Comparison of ENCODE assay signal across 27 mouse cellular contexts in the genomic region with DNA sequence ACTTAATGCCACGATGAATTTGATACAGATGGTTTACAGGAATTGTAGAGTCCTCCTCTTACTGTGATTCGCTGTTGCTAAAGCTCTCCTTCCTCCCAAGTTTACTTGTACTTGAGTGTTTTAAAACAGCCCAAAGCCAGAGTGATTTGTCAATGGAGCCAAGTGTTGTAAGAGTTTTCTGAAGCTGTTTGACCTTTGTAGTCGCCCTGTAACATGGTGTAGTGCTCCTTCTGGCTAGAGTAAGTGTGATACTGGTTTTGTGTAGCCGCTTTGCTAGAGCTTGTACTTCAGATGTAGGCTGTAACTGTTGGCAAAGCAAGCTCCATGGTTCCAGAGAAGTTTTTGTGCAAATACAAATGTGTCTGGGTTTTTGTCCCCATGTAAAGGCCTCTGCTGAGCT. TPM values are rescaled to one million over a fixed set of nuclear protein-coding genes. Genes with fewer than 3 reads are reported as not detected.
A peak's percentile ranks its signal among the peaks of the same experiment; 100 is the strongest.
DNase-seq lines count a peak whose midpoint lies in the region; ATAC-seq and TF ChIP-seq lines count a peak whose summit lies in the region.
"Had no signal": no experiment of that assay in that cellular context is flagged by ENCODE, and none has a peak within 500 bp of the region (broad histone marks: within the 10 kb centered on the region; RNA-seq: fewer than 3 reads in every experiment).

No protein-coding gene starts in this region.

- H3K9me3 ChIP-seq in liver, embryonic 12.5 days (replicated peaks): no peaks in the 10 kb centered on the region
- H3K9me3 ChIP-seq: embryonic facial prominence, embryonic 10.5 days; embryonic facial prominence, embryonic 13.5 days; forebrain, embryonic 10.5 days; forebrain, embryonic 13.5 days; G1E; hindbrain, embryonic 12.5 days; hindbrain, embryonic 15.5 days had no signal

- H3K79me2 ChIP-seq in liver, adult 2 months (ENCODE audit: control insufficient read depth, insufficient read depth, low read length): no peaks in the 10 kb centered on the region

- WGBS in liver, adult 2 months: 38% methylated on average over 4 of the region's 4 CpGs
- WGBS in liver, embryonic 12.5 days (ENCODE audit: insufficient replicate concordance): 87% methylated on average over 4 of the region's 4 CpGs

- no peak overlapping the region for H3K4me3 ChIP-seq in liver, adult 2 months (ENCODE audit: insufficient read depth, low read depth, low read length)
- H3K4me3 ChIP-seq in liver, embryonic 12.5 days: no peak overlapping the region
- H3K4me3 ChIP-seq: embryonic facial prominence, embryonic 10.5 days; embryonic facial prominence, embryonic 13.5 days; erythroblast, embryonic 14.5 days; forebrain, embryonic 10.5 days; forebrain, embryonic 13.5 days; hindbrain, embryonic 12.5 days; hindbrain, embryonic 15.5 days had no signal

- no peak for ATAC-seq in liver, embryonic 12.5 days
- no peak for ATAC-seq in inflammation-experienced regulatory T-cells, adult 6 months
- ATAC-seq: forebrain, embryonic 13.5 days; forebrain, embryonic 16.5 days had no signal

- DNase-seq in liver, adult 2 months (ENCODE audit: extremely low read depth, low read depth, low spot score): peak; percentile 82
- DNase-seq in lung, postnatal 25 days (ENCODE audit: low spot score): peak; percentile 64
- no peak for DNase-seq in lung, postnatal 4 days
- peak; percentile 71 for DNase-seq in fat pad, adult 2 months (ENCODE audit: extremely low read depth, low read depth, low spot score)
- DNase-seq: adrenal gland, adult 8-10 months; adrenal gland, postnatal 25 days; B cell, adult 2 months; cerebellum, adult 11-12 months; cerebellum, adult 8-10 months; cerebellum, postnatal 10 days; cerebellum, postnatal 36 days; embryo, embryonic 11 days; gastrocnemius, postnatal 10 days; gastrocnemius, postnatal 36 days had no signal

- no peaks in the 10 kb centered on the region for H3K27me3 ChIP-seq in liver, adult 2 months (ENCODE audit: control insufficient read depth, insufficient read depth, low read length)
- no peaks in the 10 kb centered on the region for H3K27me3 ChIP-seq in liver, embryonic 12.5 days (replicated peaks)
- H3K27me3 ChIP-seq: CH12.LX; embryonic facial prominence, embryonic 13.5 days; forebrain, embryonic 13.5 days; hindbrain, embryonic 12.5 days; hindbrain, embryonic 15.5 days had no signal

- peak overlapping the region; percentile 67 for H3K27ac ChIP-seq in liver, adult 2 months (replicated peaks; ENCODE audit: insufficient read depth, low read depth, low read length)
- no peak overlapping the region for H3K27ac ChIP-seq in liver, embryonic 12.5 days
- H3K27ac ChIP-seq: embryonic facial prominence, embryonic 10.5 days; embryonic facial prominence, embryonic 13.5 days; forebrain, embryonic 10.5 days; forebrain, embryonic 13.5 days; hindbrain, embryonic 12.5 days; hindbrain, embryonic 15.5 days had no signal

- no peak overlapping the region for H3K4me2 ChIP-seq in liver, embryonic 12.5 days
- H3K4me2 ChIP-seq: embryonic facial prominence, embryonic 13.5 days; forebrain, embryonic 13.5 days; heart, embryonic 11.5 days; hindbrain, embryonic 12.5 days; hindbrain, embryonic 15.5 days had no signal

- H3K4me1 ChIP-seq in liver, adult 2 months (ENCODE audit: control insufficient read depth, insufficient read depth, low read length): peaks cover 22% of the 10 kb centered on the region
- H3K4me1 ChIP-seq in liver, embryonic 12.5 days: peaks cover 12% of the 10 kb centered on the region
- H3K4me1 ChIP-seq: forebrain, embryonic 13.5 days; hindbrain, embryonic 12.5 days; hindbrain, embryonic 15.5 days had no signal

- TF ChIP-seq POLR2A in liver, adult 2 months (IDR thresholded peaks at IDR 0.05; ENCODE audit: extremely low read depth, insufficient read depth, low read length): no peak

- H3K36me3 ChIP-seq in liver, adult 2 months (ENCODE audit: control insufficient read depth, insufficient read depth, low read length): peaks cover 86% of the 10 kb centered on the region
- H3K36me3 ChIP-seq in liver, embryonic 12.5 days: peaks cover 99% of the 10 kb centered on the region

- no peak for TF ChIP-seq CTCF in liver, adult 2 months (IDR thresholded peaks at IDR 0.05; ENCODE audit: low read depth, low read length)

- no peak overlapping the region for H3K9ac ChIP-seq in liver, adult 2 months (ENCODE audit: low read depth, low read length)
- H3K9ac ChIP-seq in liver, embryonic 12.5 days: no peak overlapping the region
- H3K9ac ChIP-seq: embryonic facial prominence, embryonic 13.5 days; forebrain, embryonic 13.5 days; hindbrain, embryonic 12.5 days; hindbrain, embryonic 15.5 days had no signal

RNA-seq across cellular contexts. Expression of gene Tns2, which starts 8.0 kb away (rescaled TPM):
- total RNA-seq in liver, adult 2 months (2014; rRNA removed): 21.8 and 36.5 TPM in 2 replicates
- 30.9 and 35.9 TPM in 2 replicates for polyA plus RNA-seq in liver, adult 2 months (2012; rRNA removed)
- polyA plus RNA-seq in liver, embryonic 12.5 days (2016; fragmentation: Nextera tagmentation; extraction: Ambion mirVana): 6.4 and 9.2 TPM in 2 replicates
- polyA plus RNA-seq in inflammation-experienced regulatory T-cells, adult 6 months (2017; shearing (Covaris generic)): 1 to 10 TPM; 3.3 to 4.2 (median 3.8) TPM

RNA-seq across cellular contexts. Expression of gene Eif4b, which starts 18.6 kb away (rescaled TPM):
- 119 and 130 TPM in 2 replicates for total RNA-seq in liver, adult 2 months (2014; rRNA removed)
- polyA plus RNA-seq in liver, adult 2 months (2012; rRNA removed): 70.5 and 73.8 TPM in 2 replicates
- polyA plus RNA-seq in liver, embryonic 12.5 days (2016; fragmentation: Nextera tagmentation; extraction: Ambion mirVana): 91.7 and 91.8 TPM in 2 replicates
- polyA plus RNA-seq in inflammation-experienced regulatory T-cells, adult 6 months (2017; shearing (Covaris generic)): 100 to 1,000 TPM in 2 of 3 experiments, 10 to 100 TPM in 1; 90.5 to 131 (median 129) TPM

RNA-seq across cellular contexts. Expression of gene Spryd3, which starts 43.8 kb away (rescaled TPM):
- total RNA-seq in liver, adult 2 months (2014; rRNA removed): 9.2 and 12.1 TPM in 2 replicates
- 20.7 and 22.6 TPM in 2 replicates for polyA plus RNA-seq in liver, adult 2 months (2012; rRNA removed)
- 14.9 and 15.0 TPM in 2 replicates for polyA plus RNA-seq in liver, embryonic 12.5 days (2016; fragmentation: Nextera tagmentation; extraction: Ambion mirVana)
- polyA plus RNA-seq in inflammation-experienced regulatory T-cells, adult 6 months (2017; shearing (Covaris generic)): 10 to 100 TPM; 32.1 to 44.8 (median 33.6) TPM

RNA-seq across cellular contexts. Expression of gene Igfbp6, which starts 51.9 kb away (rescaled TPM):
- 1.0 and 1.8 TPM in 2 replicates for total RNA-seq in liver, adult 2 months (2014; rRNA removed)
- polyA plus RNA-seq in liver, adult 2 months (2012; rRNA removed): 2.3 and 4.5 TPM in 2 replicates
- 0.72 and 1.1 TPM in 2 replicates for polyA plus RNA-seq in liver, embryonic 12.5 days (2016; fragmentation: Nextera tagmentation; extraction: Ambion mirVana)
- polyA plus RNA-seq in inflammation-experienced regulatory T-cells, adult 6 months (2017; shearing (Covaris generic)): under 1 TPM in 1 of 3 experiments, not detected in 2; 0.33 TPM
- polyA plus RNA-seq: hindbrain, embryonic 12.5 days had no signal

RNA-seq across cellular contexts. Expression of gene Soat2, which starts 58.1 kb away (rescaled TPM):
- 27.5 and 36.5 TPM in 2 replicates for total RNA-seq in liver, adult 2 months (2014; rRNA removed)
- 54.9 and 80.8 TPM in 2 replicates for polyA plus RNA-seq in liver, adult 2 months (2012; rRNA removed)
- 28.3 and 29.8 TPM in 2 replicates for polyA plus RNA-seq in liver, embryonic 12.5 days (2016; fragmentation: Nextera tagmentation; extraction: Ambion mirVana)
- polyA plus RNA-seq in inflammation-experienced regulatory T-cells, adult 6 months (2017; shearing (Covaris generic)): 1 to 10 TPM in 2 of 3 experiments, under 1 TPM in 1; 0.94 to 4.9 (median 1.3) TPM
- polyA plus RNA-seq: embryonic facial prominence, embryonic 13.5 days; forebrain, embryonic 16.5 days had no signal

Comparison
In these comparisons a context has a peak if more than half of its experiments do, and no peak if none do; other contexts are left out.
1. DNase-seq: peak in liver, adult 2 months (single experiment), lung, postnatal 25 days (single experiment) and fat pad, adult 2 months (single experiment); none in lung, postnatal 4 days (0 of 2).